In the genomic region with DNA sequence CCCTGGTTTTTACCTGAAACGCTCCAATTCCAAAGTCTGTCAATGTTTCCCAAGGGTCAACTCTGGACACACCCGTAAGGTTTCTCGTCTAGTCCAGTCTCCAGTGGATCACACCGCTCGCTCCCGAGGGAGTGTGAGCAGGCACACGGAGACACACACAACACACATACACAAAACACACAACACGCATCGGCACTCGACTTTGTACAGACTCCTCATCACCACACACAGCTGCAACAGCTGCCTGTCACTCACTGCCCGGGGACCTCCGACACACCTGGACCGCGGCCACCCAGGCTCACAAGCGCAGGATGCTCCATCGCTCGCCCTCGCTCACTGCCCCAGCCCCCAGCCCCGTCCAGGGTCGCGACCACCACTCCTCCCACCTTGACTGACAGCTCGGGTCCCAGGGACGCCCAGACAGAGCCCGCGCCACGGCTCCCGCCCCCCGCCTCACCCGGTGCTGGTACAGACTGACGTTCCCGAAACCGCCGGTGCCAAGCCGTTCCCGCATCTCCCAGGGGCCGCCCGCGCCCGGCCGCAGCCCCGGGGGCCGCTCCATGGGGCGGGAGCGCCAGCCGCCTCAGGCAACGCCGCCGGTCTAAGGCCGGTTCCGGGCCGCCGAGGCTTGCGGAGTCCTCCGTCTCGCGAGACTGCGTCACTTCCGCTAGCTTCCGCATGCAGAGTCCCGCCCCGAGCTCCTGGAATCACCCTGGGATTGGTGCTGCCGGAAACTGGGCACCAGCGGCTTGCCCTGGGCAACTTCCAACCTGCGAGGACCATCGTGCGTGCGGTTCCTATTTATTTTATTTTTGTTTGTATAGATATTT, we compare ENCODE assay signal across 1 mouse cellular context.
TF ChIP-seq lines count a peak whose summit lies in the region.

A gene (minus strand): TSS at position 650 of the 830 bp plus-strand sequence.

TF ChIP-seq in CH12.LX, 34 proteins besides CTCF, POLR2A, EP300 and RAD21 (continued from another document):
- peak; percentile 84 for TF ChIP-seq HCFC1 (IDR thresholded peaks at IDR 0.05; ENCODE audit: low read depth, low read length)
- TF ChIP-seq UBTF (IDR thresholded peaks at IDR 0.05; ENCODE audit: low read depth, low read length) = no peak
- peak; percentile 45; the same call in 1 of the 2 replicates for TF ChIP-seq IRF4 (IDR thresholded peaks at IDR 0.05; ENCODE audit: low read depth, low read length)
- TF ChIP-seq ZMIZ1 (IDR thresholded peaks at IDR 0.05; ENCODE audit: low read depth, low read length) = peak; percentile 94
- no peak for TF ChIP-seq RCOR1 (conservative IDR thresholded peaks at IDR 0.05; ENCODE audit: low read depth, low read length)
- peak; percentile 99 for TF ChIP-seq CHD2 (IDR thresholded peaks at IDR 0.05; ENCODE audit: low read length)
- TF ChIP-seq ELF1 (IDR thresholded peaks at IDR 0.05; ENCODE audit: low read depth, low read length) = peak; percentile 93
- TF ChIP-seq JUN (IDR thresholded peaks at IDR 0.05; ENCODE audit: insufficient read depth, low read depth, low read length) = no peak
- peak; percentile 42; the same call in 1 of the 2 replicates for TF ChIP-seq MAX (IDR thresholded peaks at IDR 0.05; ENCODE audit: low read length)
- no peak for TF ChIP-seq USF2 (conservative IDR thresholded peaks at IDR 0.05; ENCODE audit: low read depth, low read length)
- TF ChIP-seq MEF2A (IDR thresholded peaks at IDR 0.05; ENCODE audit: borderline replicate concordance, low read depth, low read length) = peak; percentile 42; the same call in 1 of the 2 replicates
